Mouse (Mus musculus): ENCODE data around the gene Gm21985.
"Not testable (repeated sequence)": the region's sequence is repeated elsewhere in the genome, so short reads cannot be mapped to it uniquely, and the experiment has no call there.

Gm21985 gene

DNA sequence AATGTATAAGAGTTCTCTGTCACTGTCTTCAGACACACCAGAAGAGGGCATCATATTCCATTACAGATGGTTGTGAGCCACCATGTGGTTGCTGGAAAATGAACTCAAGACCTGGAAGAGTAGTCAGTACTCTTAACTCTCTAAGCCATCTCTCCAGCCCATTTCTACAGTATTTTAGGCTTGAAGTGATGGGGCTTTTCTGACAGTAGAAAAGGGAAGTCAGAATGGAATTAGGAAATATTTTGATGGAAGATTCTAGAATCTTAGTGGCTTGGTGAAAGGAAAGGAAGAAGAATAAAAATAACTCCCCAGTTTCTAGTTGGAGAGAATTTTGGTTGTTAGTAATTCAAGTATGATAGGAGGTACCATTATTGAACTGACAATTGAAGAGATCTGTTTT lies 127.8 kb downstream of the Gm21985 start:
- no peak for DNase-seq (ENCODE audit: low read depth)

- DNase-seq (ENCODE audit: low read depth): no peak
Measured at GRCm38 (mm10) chr2:112396649-112397048, 130.5 kb downstream of the Gm21985 start.

DNA sequence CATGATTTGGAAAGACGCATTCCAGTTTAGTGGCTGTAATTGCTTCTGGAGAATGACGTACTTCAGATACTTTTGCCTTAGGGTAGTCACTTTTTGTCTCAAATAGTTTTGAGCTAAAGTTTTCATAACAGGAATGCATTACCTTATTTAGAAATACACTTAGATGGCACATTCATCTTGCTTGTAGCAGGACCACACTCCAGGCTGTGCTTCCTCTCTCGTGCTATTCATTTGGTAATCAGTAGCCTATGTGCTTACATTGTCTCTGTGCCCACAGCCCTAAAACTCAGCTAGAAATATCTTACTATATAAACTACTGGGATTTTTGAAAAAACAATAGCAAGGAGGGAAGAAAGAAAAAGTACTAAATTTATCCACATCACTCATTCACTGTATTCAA lies 140.9 kb downstream of the Gm21985 start:
- DNase-seq (ENCODE audit: low read depth): no peak

DNA sequence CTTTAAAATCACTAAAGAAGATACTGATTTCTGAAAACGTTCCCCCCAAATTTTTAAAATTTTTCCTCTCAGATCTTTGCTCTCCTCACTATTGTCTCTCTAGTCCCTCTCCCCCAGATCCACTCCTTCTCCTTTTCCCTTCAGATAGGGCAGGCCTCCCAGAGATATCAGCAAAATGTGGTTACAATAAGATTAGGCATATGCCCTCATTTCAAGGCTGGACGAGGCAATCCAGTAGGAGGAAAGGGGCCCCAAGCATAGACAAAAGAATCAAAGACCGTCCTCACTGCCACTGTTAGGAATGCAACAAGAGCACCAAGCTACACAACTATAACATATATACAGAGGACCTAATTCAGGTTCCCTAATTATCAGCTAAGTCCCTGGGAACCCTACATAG lies 159.2 kb downstream of the Gm21985 start:
- DNase-seq (ENCODE audit: low read depth): no peak

DNA sequence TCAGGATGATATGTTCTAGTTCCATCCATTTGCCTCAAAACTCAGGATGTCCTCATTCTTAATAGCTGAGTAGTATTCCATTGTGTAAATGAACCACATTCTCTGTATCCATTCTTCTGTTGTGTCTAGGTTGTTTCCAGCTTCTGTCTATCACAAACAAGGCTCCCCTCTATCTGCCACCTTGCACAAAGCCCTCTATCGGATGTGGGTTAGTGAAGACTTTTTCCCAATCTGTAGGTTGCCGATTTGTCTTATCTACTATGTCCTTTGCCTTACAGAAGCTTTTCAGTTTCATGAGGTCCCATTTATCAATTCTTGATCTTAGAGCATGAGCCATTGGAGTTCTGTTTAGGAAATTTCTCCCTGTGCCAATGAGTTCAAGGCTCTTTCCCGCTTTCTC lies 162.4 kb downstream of the Gm21985 start:
- not testable (repeated sequence) for DNase-seq (ENCODE audit: low read depth)

DNA sequence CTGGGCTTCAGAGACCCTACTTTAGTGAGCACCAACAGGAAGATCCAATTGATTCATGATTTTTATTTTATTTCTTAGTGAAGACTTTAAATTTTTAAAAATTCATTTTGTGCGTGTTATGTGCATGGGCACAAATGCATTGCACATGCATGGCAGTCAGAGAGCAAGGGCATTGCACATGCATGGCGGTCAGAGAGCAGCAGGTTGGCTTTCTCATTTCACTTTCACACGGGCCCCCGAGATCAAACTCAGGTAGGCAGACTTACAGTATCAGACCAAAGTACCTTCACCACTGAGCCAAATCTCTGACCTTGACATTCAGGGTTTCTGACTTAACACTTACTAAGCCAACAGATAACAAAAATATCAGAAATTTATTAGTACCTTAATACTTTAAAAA lies 163.6 kb downstream of the Gm21985 start:
- no peak for DNase-seq (ENCODE audit: low read depth)

GRCm38 (mm10) chr2:112430403-112430802 lies 164.3 kb downstream of the Gm21985 start:
- no peak for DNase-seq (ENCODE audit: low read depth)

GRCm38 (mm10) chr2:112432523-112432922 lies 166.4 kb downstream of the Gm21985 start:
- no peak for DNase-seq (ENCODE audit: low read depth)

GRCm38 (mm10) chr2:112433359-112433758 lies 167.2 kb downstream of the Gm21985 start:
- DNase-seq (ENCODE audit: low read depth): no peak

GRCm38 (mm10) chr2:112436292-112436691 lies 170.2 kb downstream of the Gm21985 start:
- no peak for DNase-seq (ENCODE audit: low read depth)

DNA sequence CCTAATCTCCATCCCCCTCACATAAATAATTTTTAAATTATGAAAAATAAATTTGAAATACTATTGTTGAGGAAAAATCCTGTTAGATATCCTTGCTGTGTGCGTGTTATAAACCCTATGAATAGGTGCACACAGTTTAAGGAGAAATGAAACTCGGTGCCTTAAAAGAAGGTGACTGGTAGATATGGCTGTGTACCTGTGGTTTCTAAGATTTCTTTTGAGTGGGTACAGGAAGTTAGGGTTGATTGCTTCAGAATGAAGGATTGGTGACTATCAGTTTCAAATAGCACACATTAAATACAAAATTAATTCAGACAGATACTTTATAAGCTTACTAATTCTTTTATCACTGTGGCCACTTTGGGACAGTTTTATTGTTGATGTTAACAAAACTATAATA lies 171.5 kb downstream of the Gm21985 start:
- no peak for DNase-seq (ENCODE audit: low read depth)

- no peak for DNase-seq (ENCODE audit: low read depth)
Measured at GRCm38 (mm10) chr2:112443491-112443890, 177.4 kb downstream of the Gm21985 start.

GRCm38 (mm10) chr2:112445511-112445910 lies 179.4 kb downstream of the Gm21985 start:
- no peak for DNase-seq (ENCODE audit: low read depth)

DNA sequence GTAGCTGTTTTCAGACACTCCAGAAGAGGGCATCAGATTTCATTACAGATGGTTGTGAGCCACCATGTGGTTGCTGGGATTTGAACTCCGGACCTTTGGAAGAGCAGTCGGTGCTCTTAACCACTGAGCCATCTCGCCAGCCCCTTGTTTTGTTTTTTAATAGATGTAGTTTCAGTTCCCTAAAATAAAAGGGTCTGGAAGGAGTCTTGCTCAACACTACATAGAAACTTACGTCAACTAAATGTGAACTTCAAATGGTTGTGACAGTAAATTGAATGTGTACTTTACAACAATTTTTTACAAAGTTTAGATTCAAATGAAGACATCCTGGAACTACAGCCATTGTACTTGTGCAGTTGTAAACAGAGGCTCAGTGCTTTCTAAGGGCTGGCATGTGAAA lies 181.9 kb downstream of the Gm21985 start:
- DNase-seq (ENCODE audit: low read depth): not testable (repeated sequence)

GRCm38 (mm10) chr2:112448510-112449059 lies 182.5 kb downstream of the Gm21985 start:
- no peak for DNase-seq (ENCODE audit: low read depth)

DNA sequence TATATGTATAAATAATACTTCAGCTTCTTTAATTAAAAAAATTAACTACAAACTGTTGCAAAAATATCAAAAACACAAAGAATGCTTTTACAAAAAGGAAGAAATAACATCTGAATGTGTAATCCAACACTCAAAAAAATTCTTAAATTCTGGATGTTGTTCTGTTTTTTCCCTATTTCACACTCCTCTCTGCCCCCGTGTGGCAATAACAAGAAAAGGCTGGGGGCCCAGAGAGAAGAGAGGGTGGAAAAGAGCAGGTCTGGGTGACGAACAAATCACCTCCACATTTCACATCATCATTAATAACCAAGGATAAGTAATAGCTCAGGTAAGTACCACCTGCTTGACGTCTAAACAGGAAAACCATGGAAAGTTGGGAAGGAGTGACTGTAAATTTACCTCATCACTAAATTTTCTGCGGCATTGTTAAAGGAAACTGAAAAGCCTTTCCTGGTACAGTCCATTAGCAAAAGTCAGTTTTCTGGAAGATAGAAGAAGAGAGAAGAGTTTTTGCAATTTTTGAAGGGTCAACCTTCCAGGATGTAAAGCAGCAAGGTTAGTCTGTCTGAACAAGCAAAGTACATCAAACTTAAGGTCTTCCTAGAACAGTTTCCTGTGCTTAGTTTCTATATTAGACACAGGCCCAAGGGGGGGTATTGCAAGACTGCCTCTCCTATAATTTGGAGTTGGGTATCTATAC lies 183.6 kb downstream of the Gm21985 start:
- peak; percentile 36 for DNase-seq (ENCODE audit: low read depth)

- DNase-seq (ENCODE audit: low read depth): not testable (repeated sequence)
Measured at GRCm38 (mm10) chr2:112452513-112452912, 186.4 kb downstream of the Gm21985 start.

DNA sequence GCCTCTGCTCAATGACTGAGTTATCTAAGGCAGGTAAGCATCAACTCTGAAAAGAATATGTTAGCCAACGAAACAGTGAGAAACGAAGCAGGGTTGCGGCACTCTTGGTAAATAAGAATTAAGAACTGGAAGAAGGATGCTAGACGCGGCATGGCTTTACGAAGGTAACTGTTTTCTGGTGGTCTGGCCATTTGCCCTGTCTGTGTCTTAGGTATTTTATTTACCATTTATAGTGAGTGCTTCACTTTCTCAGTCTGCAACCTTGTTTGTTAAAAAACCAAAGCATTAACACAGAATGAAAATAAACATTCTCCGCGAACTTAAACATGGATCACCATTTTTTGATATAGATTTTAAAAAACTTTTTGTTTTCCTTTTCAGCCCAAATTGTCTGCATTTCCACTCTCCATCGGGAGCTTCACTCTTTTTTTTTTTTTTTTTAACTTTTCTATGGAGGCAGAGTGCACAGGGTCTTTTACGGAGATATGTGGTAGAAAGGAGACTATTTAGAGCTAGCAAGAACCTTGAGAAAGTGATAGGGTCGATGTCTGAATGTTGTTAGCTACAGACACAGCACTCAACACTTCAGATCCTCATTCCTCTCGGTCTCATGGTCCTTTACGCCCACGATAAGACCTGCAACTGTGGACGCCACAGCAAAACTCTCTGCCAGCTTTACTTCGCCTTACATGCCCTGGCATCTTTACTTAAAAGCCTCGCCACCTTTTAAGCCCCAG lies 188.2 kb downstream of the Gm21985 start:
- no peak for DNase-seq (ENCODE audit: low read depth)

- DNase-seq (ENCODE audit: low read depth): peak; percentile 86
Measured at GRCm38 (mm10) chr2:112454862-112455564, 188.9 kb downstream of the Gm21985 start, which contains the start of gene Emc7. Gene Emc7, plus strand, starts transcription at chr2:112454997.

Data from c-Kit-positive CD71-negative TER-119-negative erythroid progenitor cells, embryonic 14.5 days (primary cell).